Mouse (Mus musculus) ovary, postnatal 10 days (tissue): Measurements from ENCODE around the gene Kcne4.
A peak's percentile ranks its signal among the peaks of the same experiment; 100 is the strongest.

ENCODE experiments used
- DNase-seq: peaks from one replicate; pipeline ENCODE4 v3.0.0; 2022; ENCODE audit warnings: low spot score

Gene Kcne4

GRCm38 (mm10) chr1:78860056-78860455 is 43.5 kb downstream of the Kcne4 start:
- no peak for DNase-seq

GRCm38 (mm10) chr1:78862281-78862680 is 45.7 kb downstream of the Kcne4 start:
- DNase-seq, result peak; percentile 4

- peak; percentile 10 for DNase-seq
Observed at GRCm38 (mm10) chr1:78863833-78864232, 47.3 kb downstream of the Kcne4 start.

GRCm38 (mm10) chr1:78864351-78864750 is 47.8 kb downstream of the Kcne4 start:
- peak; percentile 7 for DNase-seq

- DNase-seq, result no peak
Observed at GRCm38 (mm10) chr1:78864799-78865346, 48.3 kb downstream of the Kcne4 start.

- DNase-seq, result no peak
Observed at GRCm38 (mm10) chr1:78865991-78866390, 49.4 kb downstream of the Kcne4 start.

- no peak for DNase-seq
Observed at GRCm38 (mm10) chr1:78866455-78866854, 49.9 kb downstream of the Kcne4 start.
